Mouse (Mus musculus): ENCODE results near the gene Tcf7l1. TPM values are rescaled to one million over a fixed set of nuclear protein-coding genes. Genes with fewer than 3 reads are reported as not detected.
A peak's percentile ranks its signal among the peaks of the same experiment; 100 is the strongest.

Tcf7l1 gene
- polyA plus RNA-seq, 1 experiment from 2014 or later = 14.6 TPM

GRCm38 (mm10) chr6:72678631-72679030 is 110.4 kb downstream of the Tcf7l1 start:
- Histone ChIP-seq H3K9ac (ENCODE audit: low read depth, low read length) (no peak overlapping the region), H3K27me3 (replicated peaks; ENCODE audit: control insufficient read depth, insufficient read depth, low read length) (no peaks in the 10 kb centered on the region), H3K36me3 (ENCODE audit: control insufficient read depth, insufficient read depth, low read length) (no peaks in the 10 kb centered on the region), H3K4me1 (replicated peaks; ENCODE audit: control insufficient read depth, insufficient read depth, low read length) (peaks cover 5% of the 10 kb centered on the region), H3K4me3 (ENCODE audit: low read depth, low read length) (no peak overlapping the region), H3K27ac (ENCODE audit: low read depth, low read length) (no peak overlapping the region), H3K9me3 (ENCODE audit: control insufficient read depth, low read length) (no peaks in the 10 kb centered on the region), H3K4me2 (no peak overlapping the region)
- DNase-seq (ENCODE audit: low spot score) = no peak
- WGBS = 53% methylated on average over 9 of the region's 9 CpGs
- ATAC-seq (replicated peaks; ENCODE audit: low FRiP score) = no peak

- Histone ChIP-seq H3K36me3 (ENCODE audit: control insufficient read depth, insufficient read depth, low read length) (no peaks in the 10 kb centered on the region), H3K9ac (ENCODE audit: low read depth, low read length) (peak overlapping the region; percentile 31; the same call in 1 of the 2 replicates), H3K27me3 (replicated peaks; ENCODE audit: control insufficient read depth, insufficient read depth, low read length) (no peaks in the 10 kb centered on the region), H3K4me3 (ENCODE audit: low read depth, low read length) (no peak overlapping the region), H3K27ac (ENCODE audit: low read depth, low read length) (peak overlapping the region; percentile 77), H3K9me3 (ENCODE audit: control insufficient read depth, low read length) (no peaks in the 10 kb centered on the region), H3K4me2 (peak overlapping the region; percentile 33), H3K4me1 (replicated peaks; ENCODE audit: control insufficient read depth, insufficient read depth, low read length) (peaks cover 5% of the 10 kb centered on the region)
- 32% methylated on average over 11 of the region's 11 CpGs for WGBS
- DNase-seq (ENCODE audit: low spot score) (no peak), ATAC-seq (replicated peaks; ENCODE audit: low FRiP score) (0 out of 2 replicates have a peak, but pooled peaks have one; percentile 29)
Measured at GRCm38 (mm10) chr6:72677510-72678220, 111.4 kb downstream of the Tcf7l1 start.

- Histone ChIP-seq H3K4me3 (ENCODE audit: low read depth, low read length) (no peak overlapping the region), H3K9me3 (ENCODE audit: control insufficient read depth, low read length) (no peaks in the 10 kb centered on the region), H3K4me2 (peak overlapping the region; percentile 33), H3K27me3 (replicated peaks; ENCODE audit: control insufficient read depth, insufficient read depth, low read length) (no peaks in the 10 kb centered on the region), H3K36me3 (ENCODE audit: control insufficient read depth, insufficient read depth, low read length) (no peaks in the 10 kb centered on the region), H3K4me1 (replicated peaks; ENCODE audit: control insufficient read depth, insufficient read depth, low read length) (peaks cover 5% of the 10 kb centered on the region), H3K9ac (ENCODE audit: low read depth, low read length) (peak overlapping the region; percentile 31; the same call in 1 of the 2 replicates), H3K27ac (ENCODE audit: low read depth, low read length) (peak overlapping the region; percentile 77)
- DNase-seq (ENCODE audit: low spot score) = no peak
- WGBS = 31% methylated on average over 10 of the region's 10 CpGs
- no peak for ATAC-seq (replicated peaks; ENCODE audit: low FRiP score)
Measured at GRCm38 (mm10) chr6:72677079-72677478, 112.0 kb downstream of the Tcf7l1 start.

- 49% methylated on average over 2 of the region's 2 CpGs for WGBS
- H3K4me1 ChIP-seq (replicated peaks; ENCODE audit: control insufficient read depth, insufficient read depth, low read length) = peaks cover 6% of the 10 kb centered on the region
- H3K4me2 ChIP-seq = no peak overlapping the region
- no peaks in the 10 kb centered on the region for H3K36me3 ChIP-seq (ENCODE audit: control insufficient read depth, insufficient read depth, low read length)
- DNase-seq (ENCODE audit: low spot score) (no peak), ATAC-seq (replicated peaks; ENCODE audit: low FRiP score) (no peak)
- no peaks in the 10 kb centered on the region for H3K9me3 ChIP-seq (ENCODE audit: control insufficient read depth, low read length)
- no peaks in the 10 kb centered on the region for H3K27me3 ChIP-seq (replicated peaks; ENCODE audit: control insufficient read depth, insufficient read depth, low read length)
- no peak overlapping the region for H3K9ac ChIP-seq (ENCODE audit: low read depth, low read length)
- H3K27ac ChIP-seq (ENCODE audit: low read depth, low read length) = no peak overlapping the region
- no peak overlapping the region for H3K4me3 ChIP-seq (ENCODE audit: low read depth, low read length)
Measured at GRCm38 (mm10) chr6:72676376-72676775, 112.7 kb downstream of the Tcf7l1 start.

- peaks cover 8% of the 10 kb centered on the region for H3K4me1 ChIP-seq (replicated peaks; ENCODE audit: control insufficient read depth, insufficient read depth, low read length)
- no peaks in the 10 kb centered on the region for H3K9me3 ChIP-seq (ENCODE audit: control insufficient read depth, low read length)
- no peak overlapping the region for H3K27ac ChIP-seq (ENCODE audit: low read depth, low read length)
- no peaks in the 10 kb centered on the region for H3K27me3 ChIP-seq (replicated peaks; ENCODE audit: control insufficient read depth, insufficient read depth, low read length)
- no peak overlapping the region for H3K9ac ChIP-seq (ENCODE audit: low read depth, low read length)
- DNase-seq (ENCODE audit: low spot score) (no peak), ATAC-seq (replicated peaks; ENCODE audit: low FRiP score) (no peak)
- no peak overlapping the region for H3K4me2 ChIP-seq
- no peaks in the 10 kb centered on the region for H3K36me3 ChIP-seq (ENCODE audit: control insufficient read depth, insufficient read depth, low read length)
- H3K4me3 ChIP-seq (ENCODE audit: low read depth, low read length) = no peak overlapping the region
Measured at GRCm38 (mm10) chr6:72673751-72674150, 115.3 kb downstream of the Tcf7l1 start.

GRCm38 (mm10) chr6:72671129-72671528 is 117.9 kb downstream of the Tcf7l1 start:
- Histone ChIP-seq H3K4me3 (ENCODE audit: low read depth, low read length) (no peak overlapping the region), H3K4me1 (replicated peaks; ENCODE audit: control insufficient read depth, insufficient read depth, low read length) (peaks cover 3% of the 10 kb centered on the region; the same call in 1 of the 2 replicates), H3K9me3 (ENCODE audit: control insufficient read depth, low read length) (no peaks in the 10 kb centered on the region), H3K4me2 (no peak overlapping the region), H3K9ac (ENCODE audit: low read depth, low read length) (no peak overlapping the region), H3K27me3 (replicated peaks; ENCODE audit: control insufficient read depth, insufficient read depth, low read length) (no peaks in the 10 kb centered on the region), H3K27ac (ENCODE audit: low read depth, low read length) (no peak overlapping the region), H3K36me3 (ENCODE audit: control insufficient read depth, insufficient read depth, low read length) (no peaks in the 10 kb centered on the region)
- no peak for DNase-seq (ENCODE audit: low spot score)
- no peak for ATAC-seq (replicated peaks; ENCODE audit: low FRiP score)
- 48% methylated on average over 8 of the region's 8 CpGs for WGBS

- DNase-seq (ENCODE audit: low spot score) = no peak
- Histone ChIP-seq H3K27ac (ENCODE audit: low read depth, low read length) (no peak overlapping the region), H3K9me3 (ENCODE audit: control insufficient read depth, low read length) (no peaks in the 10 kb centered on the region), H3K27me3 (replicated peaks; ENCODE audit: control insufficient read depth, insufficient read depth, low read length) (no peaks in the 10 kb centered on the region), H3K4me1 (replicated peaks; ENCODE audit: control insufficient read depth, insufficient read depth, low read length) (peaks cover 13% of the 10 kb centered on the region), H3K36me3 (ENCODE audit: control insufficient read depth, insufficient read depth, low read length) (no peaks in the 10 kb centered on the region), H3K9ac (ENCODE audit: low read depth, low read length) (no peak overlapping the region), H3K4me3 (ENCODE audit: low read depth, low read length) (no peak overlapping the region), H3K4me2 (no peak overlapping the region)
- ATAC-seq (replicated peaks; ENCODE audit: low FRiP score) = no peak
- 63% methylated on average over 4 of the region's 4 CpGs for WGBS
Measured at GRCm38 (mm10) chr6:72667021-72667420, 122.0 kb downstream of the Tcf7l1 start.

- ATAC-seq (replicated peaks; ENCODE audit: low FRiP score) (no peak), DNase-seq (ENCODE audit: low spot score) (no peak)
- 44% methylated on average over 8 of the region's 8 CpGs for WGBS
- Histone ChIP-seq H3K36me3 (ENCODE audit: control insufficient read depth, insufficient read depth, low read length) (no peaks in the 10 kb centered on the region), H3K27me3 (replicated peaks; ENCODE audit: control insufficient read depth, insufficient read depth, low read length) (no peaks in the 10 kb centered on the region), H3K4me3 (ENCODE audit: low read depth, low read length) (no peak overlapping the region), H3K27ac (ENCODE audit: low read depth, low read length) (0 out of 2 replicates have a peak overlapping the region, but pooled peaks have one; percentile 19), H3K9me3 (ENCODE audit: control insufficient read depth, low read length) (no peaks in the 10 kb centered on the region), H3K4me1 (replicated peaks; ENCODE audit: control insufficient read depth, insufficient read depth, low read length) (peaks cover 18% of the 10 kb centered on the region), H3K4me2 (no peak overlapping the region), H3K9ac (ENCODE audit: low read depth, low read length) (no peak overlapping the region)
Measured at GRCm38 (mm10) chr6:72664290-72664689, 124.8 kb downstream of the Tcf7l1 start.

- Histone ChIP-seq H3K4me2 (no peak overlapping the region), H3K9me3 (ENCODE audit: control insufficient read depth, low read length) (no peaks in the 10 kb centered on the region), H3K4me3 (ENCODE audit: low read depth, low read length) (no peak overlapping the region), H3K27me3 (replicated peaks; ENCODE audit: control insufficient read depth, insufficient read depth, low read length) (no peaks in the 10 kb centered on the region), H3K9ac (ENCODE audit: low read depth, low read length) (no peak overlapping the region), H3K27ac (ENCODE audit: low read depth, low read length) (peak overlapping the region; percentile 28; the same call in 1 of the 2 replicates), H3K36me3 (ENCODE audit: control insufficient read depth, insufficient read depth, low read length) (no peaks in the 10 kb centered on the region), H3K4me1 (replicated peaks; ENCODE audit: control insufficient read depth, insufficient read depth, low read length) (peaks cover 18% of the 10 kb centered on the region)
- peak; percentile 29; the same call in 1 of the 2 replicates for ATAC-seq (replicated peaks; ENCODE audit: low FRiP score)
- 9% methylated on average over 1 of the region's 1 CpGs for WGBS
- no peak for DNase-seq (ENCODE audit: low spot score)
Measured at GRCm38 (mm10) chr6:72663000-72663399, 126.1 kb downstream of the Tcf7l1 start.

All from liver, embryonic 11.5 days (tissue).